Mouse (Mus musculus): ENCODE results near the gene Bfsp1.

- no peak for TF ChIP-seq EP300 (IDR thresholded peaks at IDR 0.05; ENCODE audit: insufficient read depth, low read depth, low read length)
- TF ChIP-seq CTCF (IDR thresholded peaks at IDR 0.05), result peak; percentile 14; the same call in 1 of the 2 replicates
Measured at GRCm38 (mm10) chr2:143862484-143863231, at the start of gene Bfsp1.

Measured in heart, adult 2 months (tissue).